Mouse (Mus musculus): ENCODE measurements around the gene Mesd.

Mesd gene

GRCm38 (mm10) chr7:83884021-83884658 lies at the start of gene Mesd, which contains the start of gene Tlnrd1:
Mesd (plus strand) TSS chr7:83884466.
Tlnrd1 (minus strand) TSS chr7:83884305.
- DNase-seq, result peak; percentile 89 to 92

GRCm38 (mm10) chr7:83838525-83839224 lies 45.6 kb upstream of the Mesd start:
- no peak for DNase-seq

- no peak for DNase-seq
Observed at GRCm38 (mm10) chr7:83840076-83840475, 44.2 kb upstream of the Mesd start.

GRCm38 (mm10) chr7:83842486-83843259 lies 41.6 kb upstream of the Mesd start:
- no peak for DNase-seq

- no peak for DNase-seq
Observed at GRCm38 (mm10) chr7:83844807-83845206, 39.5 kb upstream of the Mesd start.

- no peak for DNase-seq
Observed at GRCm38 (mm10) chr7:83847187-83848075, 36.8 kb upstream of the Mesd start.

- DNase-seq, result no peak
Observed at GRCm38 (mm10) chr7:83851569-83852380, 32.5 kb upstream of the Mesd start.

- no peak for DNase-seq
Observed at GRCm38 (mm10) chr7:83852381-83853380, 31.6 kb upstream of the Mesd start.

GRCm38 (mm10) chr7:83855203-83855602 lies 29.1 kb upstream of the Mesd start:
- no peak for DNase-seq

GRCm38 (mm10) chr7:83856353-83857207 lies 27.7 kb upstream of the Mesd start:
- DNase-seq, result no peak

- DNase-seq, result no peak
Observed at GRCm38 (mm10) chr7:83857208-83857488, 27.1 kb upstream of the Mesd start.

- no peak for DNase-seq
Observed at GRCm38 (mm10) chr7:83857921-83858320, 26.3 kb upstream of the Mesd start.

GRCm38 (mm10) chr7:83859378-83860083 lies 24.7 kb upstream of the Mesd start:
- no peak for DNase-seq

GRCm38 (mm10) chr7:83863554-83863953 lies 20.7 kb upstream of the Mesd start:
- no peak for DNase-seq

- no peak for DNase-seq
Observed at GRCm38 (mm10) chr7:83868200-83868599, 16.1 kb upstream of the Mesd start.

- DNase-seq, result no peak
Observed at GRCm38 (mm10) chr7:83869839-83870543, 14.3 kb upstream of the Mesd start.

- no peak for DNase-seq
Observed at GRCm38 (mm10) chr7:83877088-83877487, 7.2 kb upstream of the Mesd start.

- no peak for DNase-seq
Observed at GRCm38 (mm10) chr7:83878676-83879448, 5.4 kb upstream of the Mesd start.
